Comparison of ENCODE assay signal across 8 mouse cellular contexts in genomic region chr17:84148499-84149484, GRCm38 (mm10). TPM values are rescaled to one million over a fixed set of nuclear protein-coding genes. Genes with fewer than 3 reads are reported as not detected.
DNase-seq lines count a peak whose midpoint lies in the region; ATAC-seq and TF ChIP-seq lines count a peak whose summit lies in the region.

No protein-coding gene starts in this region.

- H3K27ac ChIP-seq in heart, embryonic 10.5 days: peak overlapping the region; percentile 85
- H3K27ac ChIP-seq in kidney, adult 2 months (ENCODE audit: insufficient read depth, low read depth, low read length): peak overlapping the region; percentile 29
- peak overlapping the region; percentile 25; the same call in 1 of the 2 replicates for H3K27ac ChIP-seq in midbrain, embryonic 11.5 days (ENCODE audit: low read depth, low read length)

- no peak for TF ChIP-seq CTCF in kidney, adult 2 months (conservative IDR thresholded peaks at IDR 0.05; ENCODE audit: insufficient read depth, insufficient read length, low read depth, low read length)

- H3K9me3 ChIP-seq in erythroblast, embryonic 14.5 days (ENCODE audit: control insufficient read depth, low read length): no peaks in the 10 kb centered on the region
- H3K9me3 ChIP-seq in heart, embryonic 10.5 days: no peaks in the 10 kb centered on the region
- no peaks in the 10 kb centered on the region for H3K9me3 ChIP-seq in midbrain, embryonic 11.5 days (ENCODE audit: control insufficient read depth, low read length)

- intact Hi-C loops in left cerebral cortex, postnatal 4 days (cut with DNase I): no loop called here

- peaks cover 99% of the 10 kb centered on the region for H3K4me1 ChIP-seq in erythroblast, embryonic 14.5 days (ENCODE audit: control insufficient read depth)
- H3K4me1 ChIP-seq in heart, embryonic 10.5 days: peaks cover 82% of the 10 kb centered on the region
- H3K4me1 ChIP-seq in kidney, adult 2 months (ENCODE audit: control insufficient read depth, insufficient read depth, low read length): peaks cover 30% of the 10 kb centered on the region
- H3K4me1 ChIP-seq in midbrain, embryonic 11.5 days (ENCODE audit: control insufficient read depth, insufficient read depth, low read length): peaks cover 18% of the 10 kb centered on the region

- peak; percentile 22 for ATAC-seq in CD4-positive, CD25-positive, alpha-beta regulatory T cell, adult 4 months
- peak; percentile 49 for ATAC-seq in midbrain, embryonic 11.5 days (ENCODE audit: low FRiP score)

- no peak for TF ChIP-seq POLR2A in kidney, adult 2 months (IDR thresholded peaks at IDR 0.05; ENCODE audit: low read depth, low read length)

- peaks cover 15% of the 10 kb centered on the region for H3K36me3 ChIP-seq in erythroblast, embryonic 14.5 days (ENCODE audit: control insufficient read depth)
- no peaks in the 10 kb centered on the region for H3K36me3 ChIP-seq in heart, embryonic 10.5 days
- H3K36me3 ChIP-seq in kidney, adult 2 months (ENCODE audit: control insufficient read depth, insufficient read depth, low read length): no peaks in the 10 kb centered on the region
- H3K36me3 ChIP-seq in midbrain, embryonic 11.5 days (ENCODE audit: control insufficient read depth, insufficient read depth, low read length): no peaks in the 10 kb centered on the region

- H3K4me3 ChIP-seq in erythroblast, embryonic 14.5 days (replicated peaks): peak overlapping the region; percentile 58
- H3K4me3 ChIP-seq in heart, embryonic 10.5 days: no peak overlapping the region
- H3K4me3 ChIP-seq in kidney, adult 2 months (ENCODE audit: insufficient read depth, low read depth, low read length): no peak overlapping the region
- H3K4me3 ChIP-seq in midbrain, embryonic 11.5 days (ENCODE audit: low read depth, low read length): no peak overlapping the region

- H3K4me2 ChIP-seq in midbrain, embryonic 11.5 days: no peak overlapping the region

- H3K27me3 ChIP-seq in erythroblast, embryonic 14.5 days (ENCODE audit: control insufficient read depth): no peaks in the 10 kb centered on the region
- H3K27me3 ChIP-seq in heart, embryonic 10.5 days (ENCODE audit: insufficient read depth, poor library complexity, severe bottlenecking): peaks cover 8% of the 10 kb centered on the region; the same call in 1 of the 2 replicates
- H3K27me3 ChIP-seq in kidney, adult 2 months (replicated peaks; ENCODE audit: control insufficient read depth, insufficient read depth, low read length): no peaks in the 10 kb centered on the region
- H3K27me3 ChIP-seq in midbrain, embryonic 11.5 days (ENCODE audit: control insufficient read depth, insufficient read depth, low read length): no peaks in the 10 kb centered on the region

- 25% methylated on average over 11 of the region's 11 CpGs for WGBS in heart, embryonic 10.5 days
- 47% methylated on average over 11 of the region's 11 CpGs for WGBS in kidney, adult 2 months
- WGBS in midbrain, embryonic 11.5 days: 26% methylated on average over 11 of the region's 11 CpGs

- peak; percentile 94 for DNase-seq in brain, adult 2 months (ENCODE audit: low read depth, low spot score)
- peak; percentile 94 for DNase-seq in heart, embryonic 10.5 days (ENCODE audit: low spot score)
- DNase-seq in kidney, adult 2 months: peak; percentile 75
- peak; percentile 75 for DNase-seq in left cerebral cortex, postnatal 4 days
- DNase-seq in midbrain, embryonic 11.5 days (ENCODE audit: low spot score, missing footprints): peak; percentile 89
- DNase-seq in testis, postnatal 14 days (ENCODE audit: low spot score): peak; percentile 56

- 0 out of 2 replicates have a peak overlapping the region, but pooled peaks have one; percentile 30 for H3K9ac ChIP-seq in midbrain, embryonic 11.5 days (ENCODE audit: low read length)

RNA-seq across cellular contexts. Expression of gene Zfp36l2, which starts 39.0 kb away (rescaled TPM):
- polyA plus RNA-seq in CD4-positive, CD25-positive, alpha-beta regulatory T cell, adult 4 months (2017; shearing (Covaris generic)): 10 to 100 TPM; 26.9 to 79.1 TPM
- polyA plus RNA-seq in erythroblast, embryonic 14.5 days (2012): 6.6 and 7.9 TPM in 2 replicates
- polyA plus RNA-seq in heart, embryonic 10.5 days (2016; fragmentation: Nextera tagmentation; extraction: Ambion mirVana): 5.2 and 10.4 TPM in 2 replicates
- polyA plus RNA-seq in kidney, adult 2 months (2012; rRNA removed): 34.3 and 45.8 TPM in 2 replicates
- 10 to 100 TPM; 23.3 to 24.3 TPM for total RNA-seq in left cerebral cortex, postnatal 4 days (2021)
- 14.4 and 14.6 TPM in 2 replicates for polyA plus RNA-seq in midbrain, embryonic 11.5 days (2014; fragmentation: Nextera tagmentation; extraction: Ambion mirVana)

Comparison
In these comparisons a context has a peak if more than half of its experiments do, and no peak if none do; other contexts are left out.
1. H3K27ac ChIP-seq: peak in every context shown above with its lines; median percentile 85 in heart, embryonic 10.5 days; 29 in kidney, adult 2 months; 25 in midbrain, embryonic 11.5 days.